Mouse (Mus musculus) forebrain, embryonic 11.5 days (tissue): ENCODE data around the gene Mocs1. TPM values are rescaled to one million over a fixed set of nuclear protein-coding genes. Genes with fewer than 3 reads are reported as not detected.

Experiments
- ATAC-seq: fragments of 200-750 bp; cut with Nextera tagmentation; replicated peaks from 2 replicates; pipeline ENCODE4 v1.8.0; 2017; ENCODE audit warnings: moderate TSS enrichment; ENCODE audit not compliant: low FRiP score
- DNase-seq: peaks from one replicate; pipeline ENCODE4 v3.0.0-alpha.2; 2017; ENCODE audit warnings: low spot score
- H3K27ac ChIP-seq: fragments of 300-500 bp; sonication (generic); 2 replicates; pipeline ENCODE4 v1.5.1; 2014; ENCODE audit warnings: low read depth, low read length
- H3K27me3 ChIP-seq: fragments of 300-500 bp; sonication (generic); 2 replicates; pipeline ENCODE4 v1.6.1; 2014; ENCODE audit warnings: mild to moderate bottlenecking, low read length, mixed read lengths; ENCODE audit not compliant: control insufficient read depth, insufficient read depth
- H3K36me3 ChIP-seq: fragments of 300-500 bp; sonication (generic); 2 replicates; pipeline ENCODE4 v1.6.1; 2014; ENCODE audit warnings: mild to moderate bottlenecking, low read length, moderate library complexity, mixed read lengths; ENCODE audit not compliant: control insufficient read depth, insufficient read depth
- H3K4me1 ChIP-seq: fragments of 300-500 bp; sonication (generic); replicated peaks from 2 replicates; pipeline ENCODE4 v1.6.1; 2014; ENCODE audit warnings: low read length, mixed read lengths; ENCODE audit not compliant: control insufficient read depth, insufficient read depth
- H3K4me2 ChIP-seq: fragments of 300-500 bp; sonication (generic); 2 replicates; pipeline ENCODE4 v1.6.1; 2014; ENCODE audit warnings: low read depth, mild to moderate bottlenecking, low read length, moderate library complexity, mixed read lengths; ENCODE audit not compliant: severe bottlenecking
- H3K4me3 ChIP-seq: fragments of 300-500 bp; sonication (generic); 2 replicates; pipeline ENCODE4 v1.5.1; 2014; ENCODE audit warnings: low read depth, low read length
- H3K9ac ChIP-seq: fragments of 300-500 bp; sonication (generic); 2 replicates; pipeline ENCODE4 v1.6.1; 2014; ENCODE audit warnings: low read length
- H3K9me3 ChIP-seq: fragments of 300-500 bp; sonication (generic); 2 replicates; pipeline ENCODE4 v1.6.1; 2016; ENCODE audit warnings: low read length, mixed read lengths; ENCODE audit not compliant: control insufficient read depth
- WGBS: fragments of 180-500 bp; shearing (Covaris S2); extraction: QIAGEN DNeasy Blood & Tissue Kit; methylation state at CpG from one replicate; pipeline ENCODE4 v1.1.7; 2014; 5-methylcytosine and 5-hydroxymethylcytosine counted together
- polyA plus RNA-seq: library from polyadenylated mRNA; unstranded; fragments of >200 nt; fragmentation: Nextera tagmentation; extraction: Ambion mirVana; gene quantifications from 2 replicates; pipeline ENCODE4 v1.2.1, GENCODE M21; 2014

Mocs1 gene
- polyA plus RNA-seq, 1 experiment from 2014 or later, result 5.6 TPM

DNA sequence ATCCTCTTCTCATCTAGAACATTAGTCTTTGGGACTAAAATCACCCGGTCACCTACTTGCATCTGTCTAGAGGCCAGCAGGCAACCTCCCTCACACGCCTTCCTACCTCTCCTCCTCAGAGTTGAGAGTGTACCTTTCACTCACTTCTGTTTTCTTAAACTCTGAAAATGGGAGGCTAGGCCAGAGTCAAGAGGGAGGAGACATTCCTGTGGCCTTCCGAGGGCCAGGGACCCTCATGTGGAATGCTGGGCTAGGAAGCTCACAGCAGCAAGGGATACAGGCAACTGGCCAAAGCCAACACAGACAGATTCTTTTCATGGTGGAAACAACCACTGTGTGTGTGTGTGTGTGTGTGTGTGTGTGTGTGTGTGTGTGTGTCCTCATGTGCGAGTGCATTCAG lies 49.2 kb downstream of the Mocs1 start:
- no peaks in the 10 kb centered on the region for H3K27me3 ChIP-seq
- no peak for DNase-seq
- H3K9me3 ChIP-seq, result no peaks in the 10 kb centered on the region
- no peak overlapping the region for H3K4me3 ChIP-seq
- H3K36me3 ChIP-seq, result no peaks in the 10 kb centered on the region
- H3K4me1 ChIP-seq, result no peaks in the 10 kb centered on the region
- 84% methylated on average over 4 of the region's 4 CpGs for WGBS
- no peak overlapping the region for H3K9ac ChIP-seq
- no peak overlapping the region for H3K4me2 ChIP-seq
- no peak overlapping the region for H3K27ac ChIP-seq
- no peak for ATAC-seq

DNA sequence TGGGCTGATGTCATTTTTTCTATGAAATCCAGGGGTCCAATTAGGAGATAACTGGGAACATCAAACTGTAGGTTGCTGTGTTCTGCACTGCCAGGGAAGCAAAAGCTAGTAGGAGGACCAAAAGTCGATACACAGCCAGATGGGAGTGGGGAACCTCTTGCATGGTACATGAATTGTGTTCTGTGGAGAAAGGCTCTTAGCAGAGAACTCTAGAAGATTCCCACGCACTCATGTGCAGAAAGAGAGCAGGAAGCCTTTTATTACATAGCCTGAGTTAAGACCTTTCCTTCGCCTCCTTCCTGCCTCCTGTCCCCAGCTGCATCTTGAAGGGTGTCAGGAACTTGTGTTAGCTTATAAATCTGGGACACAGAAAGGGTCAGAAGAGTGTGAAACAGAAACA lies 53.7 kb downstream of the Mocs1 start:
- Histone ChIP-seq H3K9me3 (no peaks in the 10 kb centered on the region), H3K36me3 (no peaks in the 10 kb centered on the region), H3K9ac (no peak overlapping the region), H3K27ac (no peak overlapping the region), H3K4me3 (no peak overlapping the region), H3K4me2 (no peak overlapping the region), H3K4me1 (no peaks in the 10 kb centered on the region), H3K27me3 (no peaks in the 10 kb centered on the region)
- ATAC-seq (no peak), DNase-seq (no peak)
- 87% methylated on average over 3 of the region's 3 CpGs for WGBS

DNA sequence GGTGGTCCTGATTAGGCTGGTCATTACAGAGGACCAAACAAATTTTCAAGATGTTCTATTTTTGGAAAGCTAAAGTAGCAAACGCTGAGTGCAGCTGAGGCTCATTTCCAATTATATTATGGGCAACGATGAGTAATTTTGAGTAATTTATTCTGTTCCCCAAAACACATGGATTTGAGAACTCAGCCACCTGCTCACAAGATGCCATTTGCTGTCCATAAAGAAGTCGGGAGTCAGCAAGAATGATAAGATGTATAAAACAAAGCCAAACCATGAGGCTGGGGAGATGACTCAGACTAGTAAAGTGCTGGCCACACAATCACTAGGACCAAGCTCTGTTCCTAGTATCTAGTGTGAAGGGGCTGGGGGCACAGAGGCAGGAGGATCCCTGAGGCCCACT lies 56.3 kb downstream of the Mocs1 start:
- H3K4me1 ChIP-seq, result no peaks in the 10 kb centered on the region
- H3K9ac ChIP-seq, result no peak overlapping the region
- H3K27ac ChIP-seq, result no peak overlapping the region
- H3K36me3 ChIP-seq, result no peaks in the 10 kb centered on the region
- H3K27me3 ChIP-seq, result no peaks in the 10 kb centered on the region
- H3K4me2 ChIP-seq, result no peak overlapping the region
- ATAC-seq (no peak), DNase-seq (no peak)
- no peaks in the 10 kb centered on the region for H3K9me3 ChIP-seq
- 85% methylated on average over 3 of the region's 3 CpGs for WGBS
- no peak overlapping the region for H3K4me3 ChIP-seq

DNA sequence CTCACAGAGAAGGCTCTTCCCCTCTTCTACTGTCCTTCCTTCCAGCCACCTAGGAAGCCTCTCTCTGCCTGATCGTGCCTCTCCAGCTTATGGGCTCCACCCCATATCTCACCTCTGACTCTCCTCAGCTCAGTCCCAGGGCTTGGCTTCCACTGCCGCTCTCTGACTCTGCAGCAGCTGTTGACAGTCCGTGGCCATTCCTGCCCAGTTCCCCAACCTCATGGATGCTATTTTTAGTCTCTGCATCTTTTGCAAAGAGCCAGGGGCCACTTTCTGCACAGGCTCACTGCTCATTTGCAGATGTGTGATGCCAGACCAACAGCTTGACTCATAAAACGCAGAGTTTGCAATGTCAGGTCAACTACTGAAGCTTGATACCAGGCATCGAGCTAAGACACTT lies 60.9 kb downstream of the Mocs1 start:
- 85% methylated on average over 5 of the region's 5 CpGs for WGBS
- ATAC-seq (no peak), DNase-seq (no peak)
- H3K4me2 ChIP-seq, result no peak overlapping the region
- no peaks in the 10 kb centered on the region for H3K4me1 ChIP-seq
- H3K9ac ChIP-seq, result no peak overlapping the region
- no peaks in the 10 kb centered on the region for H3K36me3 ChIP-seq
- no peak overlapping the region for H3K4me3 ChIP-seq
- no peaks in the 10 kb centered on the region for H3K27me3 ChIP-seq
- no peaks in the 10 kb centered on the region for H3K9me3 ChIP-seq
- H3K27ac ChIP-seq, result no peak overlapping the region

DNA sequence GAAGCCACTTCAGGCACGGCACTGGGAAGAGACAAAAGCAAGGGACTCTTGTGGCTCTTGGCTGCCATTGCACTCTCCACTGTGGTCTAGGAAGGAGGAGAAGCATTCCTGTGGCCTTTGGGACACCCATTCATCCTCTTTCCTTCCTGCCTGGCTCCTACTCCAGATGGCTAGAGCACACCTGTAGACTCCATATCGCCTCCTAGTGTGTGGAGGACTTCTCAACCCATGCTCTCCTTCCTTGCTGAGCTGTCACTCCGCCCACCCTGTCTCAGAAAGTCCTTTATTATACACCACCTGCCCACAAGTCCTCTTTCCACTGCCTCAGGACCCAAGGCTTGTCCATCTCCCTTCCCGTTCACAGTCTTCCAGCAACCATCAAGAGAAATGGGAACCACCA lies 65.1 kb downstream of the Mocs1 start:
- H3K4me2 ChIP-seq, result no peak overlapping the region
- H3K36me3 ChIP-seq, result no peaks in the 10 kb centered on the region
- no peaks in the 10 kb centered on the region for H3K9me3 ChIP-seq
- 94% methylated on average over 4 of the region's 4 CpGs for WGBS
- ATAC-seq, result no peak
- no peak overlapping the region for H3K27ac ChIP-seq
- H3K9ac ChIP-seq, result no peak overlapping the region
- no peak overlapping the region for H3K4me3 ChIP-seq
- no peaks in the 10 kb centered on the region for H3K27me3 ChIP-seq
- H3K4me1 ChIP-seq, result no peaks in the 10 kb centered on the region
- no peak for DNase-seq

DNA sequence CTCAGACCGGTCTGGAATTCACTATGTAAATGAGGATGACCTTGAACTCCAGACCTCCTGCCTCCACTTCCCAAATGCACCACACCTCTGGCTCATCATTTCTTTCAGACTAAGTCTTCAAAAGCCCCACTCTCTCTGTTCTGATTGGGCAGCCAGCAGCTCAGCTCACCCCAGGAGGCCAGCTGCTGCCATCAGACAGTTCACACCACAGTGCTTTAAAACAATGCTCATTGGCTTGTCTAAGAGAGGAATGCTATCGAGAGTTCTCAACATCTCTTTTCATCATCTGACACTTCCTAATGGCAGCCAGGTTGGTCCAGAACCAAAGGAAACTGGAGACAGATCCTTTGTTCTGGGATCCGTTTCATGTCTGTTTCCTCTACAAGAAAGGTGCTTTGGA lies 70.0 kb downstream of the Mocs1 start:
- no peaks in the 10 kb centered on the region for H3K4me1 ChIP-seq
- H3K27ac ChIP-seq, result no peak overlapping the region
- DNase-seq, result no peak
- H3K9ac ChIP-seq, result no peak overlapping the region
- 53% methylated on average over 3 of the region's 3 CpGs for WGBS
- ATAC-seq, result no peak
- H3K4me2 ChIP-seq, result no peak overlapping the region
- no peak overlapping the region for H3K4me3 ChIP-seq
- no peaks in the 10 kb centered on the region for H3K27me3 ChIP-seq
- H3K9me3 ChIP-seq, result no peaks in the 10 kb centered on the region
- H3K36me3 ChIP-seq, result no peaks in the 10 kb centered on the region

DNA sequence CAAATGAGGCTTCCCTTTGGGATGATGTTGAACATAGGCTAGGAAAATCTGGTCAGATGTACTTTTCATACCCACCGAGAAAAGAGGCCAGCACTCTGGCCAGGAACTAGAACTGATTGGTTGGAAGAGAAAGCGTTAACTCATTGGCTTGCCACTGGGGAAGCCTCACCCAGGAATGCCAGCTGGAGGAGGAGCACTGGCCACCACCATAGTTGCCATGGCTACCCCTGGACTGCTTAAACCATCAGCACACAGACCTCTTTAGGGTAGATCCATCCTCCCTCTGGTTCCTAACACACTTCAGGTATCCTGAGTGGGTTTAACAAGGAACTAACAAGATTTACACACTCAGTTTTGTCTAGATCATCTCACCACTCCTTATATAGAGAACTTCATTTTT lies 71.5 kb downstream of the Mocs1 start:
- Histone ChIP-seq H3K27me3 (no peaks in the 10 kb centered on the region), H3K4me2 (no peak overlapping the region), H3K9ac (no peak overlapping the region), H3K4me1 (no peaks in the 10 kb centered on the region), H3K36me3 (no peaks in the 10 kb centered on the region), H3K9me3 (no peaks in the 10 kb centered on the region), H3K4me3 (no peak overlapping the region), H3K27ac (no peak overlapping the region)
- DNase-seq, result no peak
- WGBS, result 95% methylated on average over 2 of the region's 2 CpGs
- no peak for ATAC-seq

DNA sequence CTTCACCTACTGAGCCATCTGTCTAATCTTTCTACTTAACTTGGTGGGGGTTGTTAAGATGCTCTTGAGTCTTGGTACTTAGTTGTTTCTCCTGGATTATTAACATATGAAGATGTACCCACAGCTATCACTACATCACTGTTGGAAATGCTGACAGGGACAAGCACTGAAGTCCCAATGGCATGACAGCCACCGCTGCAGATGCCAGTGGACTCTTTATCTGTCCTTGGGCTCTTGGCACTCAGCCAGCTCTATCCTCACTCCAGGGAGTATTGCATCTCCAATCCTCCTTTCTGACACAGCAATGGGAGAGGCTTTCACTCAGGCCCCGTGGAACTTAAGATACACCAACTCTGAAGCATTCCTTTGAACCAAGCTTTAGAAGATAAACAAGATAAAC lies 72.1 kb downstream of the Mocs1 start:
- no peak for DNase-seq
- 67% methylated on average over 2 of the region's 2 CpGs for WGBS
- no peak overlapping the region for H3K9ac ChIP-seq
- no peaks in the 10 kb centered on the region for H3K9me3 ChIP-seq
- H3K36me3 ChIP-seq, result no peaks in the 10 kb centered on the region
- no peak overlapping the region for H3K4me2 ChIP-seq
- no peak overlapping the region for H3K4me3 ChIP-seq
- H3K27ac ChIP-seq, result no peak overlapping the region
- ATAC-seq, result no peak
- no peaks in the 10 kb centered on the region for H3K27me3 ChIP-seq
- no peaks in the 10 kb centered on the region for H3K4me1 ChIP-seq

DNA sequence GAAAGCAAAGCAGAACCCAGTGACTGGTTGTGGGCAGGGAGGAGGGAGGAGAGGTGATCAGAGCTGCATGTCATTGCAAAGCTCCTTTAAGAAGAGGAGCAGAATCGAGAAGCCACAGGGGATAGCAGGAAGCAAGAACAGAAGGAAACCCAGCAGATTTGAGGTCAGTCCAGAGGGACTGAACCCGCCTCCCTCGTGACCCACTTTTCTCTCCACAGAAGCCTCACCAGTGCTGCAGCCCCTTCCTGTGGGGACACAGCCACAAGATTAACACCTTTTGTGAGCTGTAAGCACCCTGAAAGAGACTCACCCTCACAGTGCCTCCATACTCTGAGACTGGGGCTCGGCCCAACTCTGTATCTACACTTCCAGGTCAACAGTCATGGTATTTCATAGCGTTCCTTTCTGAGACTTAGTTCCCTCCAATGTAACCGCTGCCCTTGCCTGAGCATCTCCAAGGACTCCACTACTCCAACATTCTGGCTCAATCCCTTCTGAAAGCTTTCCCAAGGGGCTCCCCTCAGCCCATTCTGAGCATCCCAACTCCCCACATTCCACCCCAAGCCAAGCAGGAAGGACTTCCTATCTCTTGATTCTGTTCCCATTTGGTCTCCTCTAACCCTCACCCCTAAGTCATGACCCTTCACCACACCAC lies 75.2 kb downstream of the Mocs1 start:
- WGBS, result 78% methylated on average over 6 of the region's 6 CpGs
- Histone ChIP-seq H3K36me3 (no peaks in the 10 kb centered on the region), H3K27me3 (no peaks in the 10 kb centered on the region), H3K9ac (no peak overlapping the region), H3K4me3 (no peak overlapping the region), H3K27ac (no peak overlapping the region), H3K4me2 (no peak overlapping the region), H3K4me1 (no peaks in the 10 kb centered on the region), H3K9me3 (no peaks in the 10 kb centered on the region)
- no peak for ATAC-seq
- no peak for DNase-seq
